Mouse (Mus musculus): ENCODE data around the gene Plagl1. TPM values are rescaled to one million over a fixed set of nuclear protein-coding genes. Genes with fewer than 3 reads are reported as not detected.

Gene Plagl1
- polyA plus RNA-seq, 1 experiment from 2014 or later = 11.3 TPM

- Histone ChIP-seq H3K4me3 (ENCODE audit: low read depth, low read length) (no peak overlapping the region), H3K9ac (replicated peaks) (no peak overlapping the region), H3K27ac (ENCODE audit: low read depth) (no peak overlapping the region), H3K9me3 (ENCODE audit: low read length) (no peaks in the 10 kb centered on the region), H3K4me1 (ENCODE audit: insufficient read depth) (no peaks in the 10 kb centered on the region), H3K36me3 (replicated peaks; ENCODE audit: insufficient read depth, low read length) (no peaks in the 10 kb centered on the region), H3K27me3 (ENCODE audit: insufficient read depth, low read length) (no peaks in the 10 kb centered on the region), H3K4me2 (ENCODE audit: low read depth, low read length) (no peak overlapping the region)
- no peak for ATAC-seq
- 45% methylated on average over 4 of the region's 4 CpGs for WGBS (ENCODE audit: insufficient replicate concordance)
- TF ChIP-seq CTCF (IDR thresholded peaks at IDR 0.05; ENCODE audit: low read depth) = no peak
- TF ChIP-seq EP300 (IDR thresholded peaks at IDR 0.05; ENCODE audit: low read depth) = no peak
- no peak for DNase-seq
Observed at GRCm38 (mm10) chr10:13162031-13162430, 101.7 kb downstream of the Plagl1 start.

- 73% methylated on average over 5 of the region's 5 CpGs for WGBS (ENCODE audit: insufficient replicate concordance)
- Histone ChIP-seq H3K9me3 (ENCODE audit: low read length) (no peaks in the 10 kb centered on the region), H3K4me1 (ENCODE audit: insufficient read depth) (no peaks in the 10 kb centered on the region), H3K27me3 (ENCODE audit: insufficient read depth, low read length) (no peaks in the 10 kb centered on the region), H3K36me3 (replicated peaks; ENCODE audit: insufficient read depth, low read length) (no peaks in the 10 kb centered on the region), H3K27ac (ENCODE audit: low read depth) (no peak overlapping the region), H3K9ac (replicated peaks) (no peak overlapping the region), H3K4me2 (ENCODE audit: low read depth, low read length) (no peak overlapping the region), H3K4me3 (ENCODE audit: low read depth, low read length) (no peak overlapping the region)
- DNase-seq = no peak
- no peak for TF ChIP-seq CTCF (IDR thresholded peaks at IDR 0.05; ENCODE audit: low read depth)
- ATAC-seq = no peak
Observed at GRCm38 (mm10) chr10:13168461-13168860, 108.2 kb downstream of the Plagl1 start.

GRCm38 (mm10) chr10:13170739-13171448 is 110.6 kb downstream of the Plagl1 start:
- DNase-seq = no peak
- Histone ChIP-seq H3K27me3 (ENCODE audit: insufficient read depth, low read length) (no peaks in the 10 kb centered on the region), H3K4me1 (ENCODE audit: insufficient read depth) (no peaks in the 10 kb centered on the region), H3K9me3 (ENCODE audit: low read length) (no peaks in the 10 kb centered on the region), H3K4me3 (ENCODE audit: low read depth, low read length) (no peak overlapping the region), H3K27ac (ENCODE audit: low read depth) (no peak overlapping the region), H3K9ac (replicated peaks) (no peak overlapping the region), H3K36me3 (replicated peaks; ENCODE audit: insufficient read depth, low read length) (no peaks in the 10 kb centered on the region), H3K4me2 (ENCODE audit: low read depth, low read length) (no peak overlapping the region)
- ATAC-seq = no peak
- TF ChIP-seq EP300 (IDR thresholded peaks at IDR 0.05; ENCODE audit: low read depth) = no peak
- TF ChIP-seq CTCF (IDR thresholded peaks at IDR 0.05; ENCODE audit: low read depth) = no peak
- WGBS (ENCODE audit: insufficient replicate concordance) = 45% methylated on average over 12 of the region's 12 CpGs

GRCm38 (mm10) chr10:13171461-13171860 is 111.2 kb downstream of the Plagl1 start:
- Histone ChIP-seq H3K27me3 (ENCODE audit: insufficient read depth, low read length) (no peaks in the 10 kb centered on the region), H3K9me3 (ENCODE audit: low read length) (no peaks in the 10 kb centered on the region), H3K36me3 (replicated peaks; ENCODE audit: insufficient read depth, low read length) (no peaks in the 10 kb centered on the region), H3K4me2 (ENCODE audit: low read depth, low read length) (no peak overlapping the region), H3K4me3 (ENCODE audit: low read depth, low read length) (no peak overlapping the region), H3K4me1 (ENCODE audit: insufficient read depth) (no peaks in the 10 kb centered on the region), H3K9ac (replicated peaks) (no peak overlapping the region), H3K27ac (ENCODE audit: low read depth) (no peak overlapping the region)
- 40% methylated on average over 2 of the region's 2 CpGs for WGBS (ENCODE audit: insufficient replicate concordance)
- ATAC-seq (no peak), DNase-seq (no peak)
- TF ChIP-seq CTCF (IDR thresholded peaks at IDR 0.05; ENCODE audit: low read depth) (no peak), EP300 (IDR thresholded peaks at IDR 0.05; ENCODE audit: low read depth) (no peak)

- no peak for ATAC-seq
- no peak overlapping the region for H3K9ac ChIP-seq (replicated peaks)
- no peaks in the 10 kb centered on the region for H3K27me3 ChIP-seq (ENCODE audit: insufficient read depth, low read length)
- no peaks in the 10 kb centered on the region for H3K9me3 ChIP-seq (ENCODE audit: low read length)
- no peaks in the 10 kb centered on the region for H3K4me1 ChIP-seq (ENCODE audit: insufficient read depth)
- 39% methylated on average over 10 of the region's 10 CpGs for WGBS (ENCODE audit: insufficient replicate concordance)
- no peak overlapping the region for H3K4me2 ChIP-seq (ENCODE audit: low read depth, low read length)
- no peak for DNase-seq
- H3K27ac ChIP-seq (ENCODE audit: low read depth) = no peak overlapping the region
- H3K36me3 ChIP-seq (replicated peaks; ENCODE audit: insufficient read depth, low read length) = peaks cover 10% of the 10 kb centered on the region
- TF ChIP-seq EP300 (IDR thresholded peaks at IDR 0.05; ENCODE audit: low read depth) = no peak
- no peak for TF ChIP-seq CTCF (IDR thresholded peaks at IDR 0.05; ENCODE audit: low read depth)
- H3K4me3 ChIP-seq (ENCODE audit: low read depth, low read length) = no peak overlapping the region
Observed at GRCm38 (mm10) chr10:13172798-13173221, 112.5 kb downstream of the Plagl1 start.

GRCm38 (mm10) chr10:13175866-13176265 is 115.6 kb downstream of the Plagl1 start:
- DNase-seq (no peak), ATAC-seq (no peak)
- Histone ChIP-seq H3K9me3 (ENCODE audit: low read length) (no peaks in the 10 kb centered on the region), H3K4me3 (ENCODE audit: low read depth, low read length) (no peak overlapping the region), H3K4me1 (ENCODE audit: insufficient read depth) (no peaks in the 10 kb centered on the region), H3K27me3 (ENCODE audit: insufficient read depth, low read length) (no peaks in the 10 kb centered on the region), H3K27ac (ENCODE audit: low read depth) (no peak overlapping the region), H3K36me3 (replicated peaks; ENCODE audit: insufficient read depth, low read length) (peaks cover 36% of the 10 kb centered on the region), H3K4me2 (ENCODE audit: low read depth, low read length) (no peak overlapping the region), H3K9ac (replicated peaks) (no peak overlapping the region)
- TF ChIP-seq CTCF (IDR thresholded peaks at IDR 0.05; ENCODE audit: low read depth) = no peak
- no peak for TF ChIP-seq EP300 (IDR thresholded peaks at IDR 0.05; ENCODE audit: low read depth)
- WGBS (ENCODE audit: insufficient replicate concordance) = 75% methylated on average over 7 of the region's 7 CpGs
